Mouse (Mus musculus) heart, adult 11 months (tissue): Measurements from ENCODE around the gene Cypt3.

Experiments
- DNase-seq: peaks from one replicate; pipeline ENCODE4 v3.0.0; 2022

Cypt3 gene

DNA sequence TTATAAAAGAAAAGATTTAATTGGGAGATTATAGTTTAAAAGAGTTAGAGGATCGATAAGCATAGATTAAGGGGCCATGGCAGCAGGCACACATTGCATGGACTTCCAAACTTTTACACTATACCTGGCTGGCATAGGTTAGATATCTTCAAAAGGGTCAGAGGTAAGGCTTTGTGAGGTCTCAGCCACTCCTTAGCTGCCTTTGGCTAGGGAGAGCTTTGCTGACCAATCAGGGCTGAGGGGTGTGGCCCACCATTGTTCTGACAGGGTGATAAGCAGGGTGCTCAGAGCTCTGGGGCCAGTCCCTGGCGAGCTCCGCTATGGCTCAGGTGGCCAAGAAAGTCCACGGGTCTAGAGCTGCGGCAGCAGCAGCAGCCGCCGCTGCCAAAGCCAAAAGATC is at the start of gene Cypt3:
Cypt3 (plus strand) TSS at position 301 of the 400 bp plus-strand sequence.
- no peak for DNase-seq

DNA sequence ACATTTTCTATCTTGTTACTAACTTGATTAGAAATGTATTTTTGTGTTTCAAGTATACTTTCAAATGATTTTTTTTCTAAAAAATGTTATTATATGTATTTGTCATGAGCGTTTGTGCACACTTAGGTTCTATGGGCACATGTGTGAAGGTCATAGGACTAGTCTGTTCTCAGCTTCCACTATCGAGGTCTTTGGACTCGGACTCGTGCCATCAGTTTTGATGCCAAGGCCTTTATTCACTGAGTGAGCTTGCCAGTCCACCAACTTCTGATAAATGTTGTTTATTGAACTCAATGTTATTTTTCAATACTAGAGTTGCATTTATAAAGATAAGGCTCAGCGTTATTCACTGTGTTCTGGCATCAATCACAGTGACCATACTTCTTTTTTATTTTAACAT is 42.9 kb upstream of the Cypt3 start:
- no peak for DNase-seq

- no peak for DNase-seq
These were observed 30.0 kb upstream of the Cypt3 start for GRCm38 (mm10) chrX:153528399-153528798.

DNA sequence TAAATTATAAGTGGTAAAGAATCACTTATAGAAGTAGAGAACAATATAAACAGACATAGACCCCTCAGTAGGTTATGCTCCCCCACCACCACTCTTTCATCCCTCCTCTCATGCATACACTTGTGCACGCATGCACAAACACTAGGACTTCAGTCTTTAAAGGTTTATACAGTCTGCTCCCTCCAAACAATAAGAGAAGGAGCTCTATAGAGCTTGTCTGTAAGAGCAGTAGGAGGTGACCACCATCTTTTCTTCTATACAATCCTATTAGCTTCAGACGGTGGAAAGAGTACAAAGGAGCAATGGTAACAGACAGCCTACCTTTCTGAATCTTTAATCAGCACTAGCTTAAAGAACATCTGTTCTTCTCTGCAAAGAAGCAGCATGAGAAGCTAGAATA is 1.8 kb upstream of the Cypt3 start:
- no peak for DNase-seq

DNA sequence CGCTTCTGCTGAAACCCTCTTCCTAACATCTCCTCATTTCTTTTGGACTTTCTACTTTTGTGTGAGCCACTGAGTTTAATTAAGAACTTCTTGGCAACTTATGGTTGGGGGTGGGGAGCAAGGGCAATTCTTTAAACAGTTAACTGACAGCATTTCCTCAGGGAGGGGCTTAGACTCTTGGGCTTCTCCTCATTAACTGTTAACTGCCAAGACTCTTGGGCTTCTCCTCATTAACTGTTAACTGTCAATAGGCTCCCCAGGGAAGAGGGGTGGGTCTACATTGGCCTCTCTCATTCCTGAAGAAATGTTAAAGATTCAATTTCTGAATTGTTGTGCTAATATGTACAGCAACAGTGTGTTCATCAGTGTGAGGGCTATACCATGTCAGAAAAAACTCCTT is 6.3 kb downstream of the Cypt3 start:
- no peak for DNase-seq

DNA sequence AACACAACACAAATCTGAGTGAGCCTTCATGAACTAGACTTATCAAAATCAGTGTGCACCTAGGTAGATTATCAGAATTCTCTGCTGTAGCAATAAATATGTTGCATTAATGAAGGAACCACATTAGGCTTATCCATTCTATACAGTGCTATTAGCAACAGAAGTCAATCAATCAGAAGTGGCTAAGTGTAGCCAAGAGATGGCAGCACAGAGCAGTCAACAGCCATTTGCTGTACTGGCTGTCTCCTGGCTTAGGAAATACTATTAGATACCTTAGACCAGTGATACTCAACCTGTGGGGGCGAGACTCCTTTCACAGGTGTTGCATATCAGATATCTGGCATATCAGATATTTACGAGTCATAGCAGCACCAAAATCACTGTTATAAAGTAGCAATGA is 41.2 kb downstream of the Cypt3 start:
- no peak for DNase-seq
